Mouse (Mus musculus): ENCODE measurements at regions not wholly inside any gene's neighbourhood (a gene's known extent, or its start where the extent isn't known, plus 50 kb on each side); places are given as distances from the start of the nearest gene placed in this dataset.

- 55% methylated on average over 2 of the region's 2 CpGs for WGBS
- Histone ChIP-seq H3K27ac (no peak overlapping the region), H3K9ac (no peak overlapping the region), H3K27me3 (0 out of 2 replicates have a peak, but pooled peaks cover 5% of the 10 kb centered on the region), H3K36me3 (no peaks in the 10 kb centered on the region), H3K9me3 (no peaks in the 10 kb centered on the region), H3K4me3 (no peak overlapping the region), H3K4me2 (replicated peaks) (no peak overlapping the region), H3K4me1 (peaks cover 17% of the 10 kb centered on the region)
- no peak for ATAC-seq (ENCODE audit: low FRiP score, low read depth)
These were observed 60.3 kb upstream of the Dock1 start for GRCm38 (mm10) chr7:134610159-134610558.

DNA sequence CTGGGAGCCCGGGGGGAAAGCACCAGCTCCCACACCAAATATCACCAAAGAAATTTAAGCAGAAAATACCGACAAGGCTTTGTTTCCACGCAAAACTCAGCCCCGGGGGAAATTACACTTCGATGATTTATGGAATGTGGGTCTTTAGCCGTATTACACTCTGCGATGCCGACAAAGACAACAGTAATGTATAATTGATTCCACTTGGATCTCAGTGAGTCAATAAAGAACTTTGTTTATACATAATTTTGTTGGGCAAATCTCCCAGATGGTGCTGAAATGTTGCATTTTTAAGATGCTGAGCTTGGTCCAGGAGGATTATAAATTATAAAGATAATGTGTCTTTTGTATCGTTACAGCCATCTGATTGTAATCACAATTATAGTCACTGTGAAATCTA, 59.1 kb upstream of the Dock1 start:
- Histone ChIP-seq H3K27ac (no peak overlapping the region), H3K4me2 (replicated peaks) (no peak overlapping the region), H3K4me3 (no peak overlapping the region), H3K9ac (no peak overlapping the region), H3K4me1 (peaks cover 17% of the 10 kb centered on the region), H3K9me3 (no peaks in the 10 kb centered on the region), H3K36me3 (no peaks in the 10 kb centered on the region), H3K27me3 (0 out of 2 replicates have a peak, but pooled peaks cover 5% of the 10 kb centered on the region)
- ATAC-seq (ENCODE audit: low FRiP score, low read depth): no peak
- WGBS: 24% methylated on average over 9 of the region's 9 CpGs

GRCm38 (mm10) chr7:134612175-134612633, 58.2 kb upstream of the Dock1 start:
- ATAC-seq (ENCODE audit: low FRiP score, low read depth): no peak
- WGBS: 78% methylated on average over 4 of the region's 4 CpGs

DNA sequence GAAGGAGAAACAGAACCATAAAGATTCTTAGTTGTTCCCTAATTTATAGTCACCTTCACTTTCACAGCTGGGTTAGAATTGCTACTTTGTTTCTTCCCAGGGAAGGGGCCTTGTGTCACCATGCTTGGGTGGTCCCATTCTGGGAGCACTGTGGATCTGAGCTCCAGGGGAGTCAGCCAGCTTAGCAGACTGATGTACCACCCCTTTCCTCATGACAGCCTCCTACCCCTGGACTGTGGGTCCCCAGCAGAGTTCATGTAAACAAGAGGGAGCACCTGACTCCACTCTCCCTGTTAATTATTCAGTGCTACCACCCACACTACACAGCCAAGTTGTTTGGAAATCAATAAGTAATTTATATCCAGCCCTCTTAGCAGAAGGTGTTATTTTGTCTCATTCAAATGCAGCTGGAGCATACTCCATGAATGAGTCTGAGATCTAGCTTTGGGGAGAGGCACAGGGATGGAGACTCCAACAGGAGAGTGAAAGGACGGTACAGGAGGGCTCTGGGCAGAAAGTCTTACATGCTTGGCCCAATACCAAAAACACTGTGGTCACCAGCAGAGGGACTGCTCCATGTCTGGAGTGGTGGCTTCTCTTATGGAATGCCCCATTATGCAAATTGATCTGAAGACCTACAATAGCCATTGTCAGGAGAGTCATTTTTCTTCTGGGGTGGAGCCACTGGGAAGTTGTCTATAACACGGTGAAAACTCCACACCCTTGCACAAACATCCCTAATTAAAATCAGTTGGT, 51.1 kb upstream of the Dock1 start:
- WGBS: 41% methylated on average over 2 of the region's 2 CpGs
- no peak overlapping the region for H3K4me3 ChIP-seq

More at GRCm38 (mm10) chr7:134612175-134612633, 58.2 kb upstream of the Dock1 start:
- Histone ChIP-seq H3K9me3 (no peaks in the 10 kb centered on the region), H3K4me3 (no peak overlapping the region), H3K4me2 (replicated peaks) (no peak overlapping the region), H3K27ac (no peak overlapping the region), H3K27me3 (0 out of 2 replicates have a peak, but pooled peaks cover 5% of the 10 kb centered on the region), H3K9ac (no peak overlapping the region), H3K4me1 (peaks cover 17% of the 10 kb centered on the region), H3K36me3 (no peaks in the 10 kb centered on the region)

GRCm38 (mm10) chr7:134620006-134620405, 50.4 kb upstream of the Dock1 start:
- Histone ChIP-seq H3K27me3 (no peaks in the 10 kb centered on the region), H3K9ac (no peak overlapping the region), H3K36me3 (no peaks in the 10 kb centered on the region), H3K9me3 (no peaks in the 10 kb centered on the region), H3K27ac (no peak overlapping the region), H3K4me2 (replicated peaks) (no peak overlapping the region), H3K4me3 (no peak overlapping the region), H3K4me1 (no peaks in the 10 kb centered on the region)
- 76% methylated on average over 5 of the region's 5 CpGs for WGBS
- no peak for ATAC-seq (ENCODE audit: low FRiP score, low read depth)

More for the DNA sequence above, 51.1 kb upstream of the Dock1 start:
- Histone ChIP-seq H3K9ac (no peak overlapping the region), H3K4me1 (no peaks in the 10 kb centered on the region), H3K4me2 (replicated peaks) (no peak overlapping the region), H3K27me3 (no peaks in the 10 kb centered on the region), H3K36me3 (no peaks in the 10 kb centered on the region), H3K27ac (no peak overlapping the region), H3K9me3 (no peaks in the 10 kb centered on the region)
- ATAC-seq (ENCODE audit: low FRiP score, low read depth): no peak

Measured in limb, embryonic 13.5 days (tissue).